Mouse (Mus musculus): ENCODE results near the gene Pcsk7.

GRCm38 (mm10) chr9:45905196-45905595 is 1.1 kb upstream of the Pcsk7 start:
- TF ChIP-seq CTCF (IDR thresholded peaks at IDR 0.05; ENCODE audit: low read depth) (no peak), EP300 (optimal IDR thresholded peaks at IDR 0.05) (no peak)

Data from stomach, postnatal 0 days (tissue).